Mouse (Mus musculus) ES-Bruce4 (cell line): Measurements from ENCODE around the gene Cela3b.

ENCODE experiments used
- CTCF ChIP-seq: IDR thresholded peaks from one replicate; pipeline ENCODE4 v1.8.1; 2011; ENCODE audit warnings: low read depth, low read length
- EP300 ChIP-seq: IDR thresholded peaks from 2 replicates; pipeline ENCODE4 v1.6.1; 2011; ENCODE audit warnings: low read depth, low read length; ENCODE audit not compliant: insufficient read depth
- POLR2A ChIP-seq: IDR thresholded peaks from one replicate; pipeline ENCODE4 v1.8.1; 2011; ENCODE audit warnings: low read length; ENCODE audit not compliant: insufficient read depth

DNA sequence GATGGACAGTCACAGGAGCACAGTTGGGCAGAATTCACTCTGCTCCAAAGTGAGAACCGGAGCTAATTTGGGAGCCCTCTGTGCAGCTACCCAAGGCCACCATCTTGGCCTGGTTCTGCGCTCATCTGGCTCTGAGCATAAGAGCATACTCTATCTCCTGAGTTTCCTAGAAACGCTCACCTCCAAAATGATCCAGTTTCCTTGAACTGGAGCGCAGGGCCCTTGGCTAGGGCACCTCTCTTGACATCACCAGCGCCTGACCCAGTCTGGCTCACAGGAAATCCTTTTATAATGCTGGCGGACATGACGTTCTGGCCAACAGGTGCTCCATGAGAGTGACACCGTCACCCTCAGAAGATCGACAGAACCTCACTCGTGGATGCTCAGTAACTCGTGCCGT is 26.2 kb upstream of the Cela3b start:
- TF ChIP-seq CTCF (no peak), POLR2A (no peak), EP300 (no peak)
